Mouse (Mus musculus) cortical plate, adult 2 months (tissue): ENCODE data around the gene Tanc1. TPM values are rescaled to one million over a fixed set of nuclear protein-coding genes. Genes with fewer than 3 reads are reported as not detected.

Experiments used
- H3K27ac ChIP-seq: fragments of 200-500 bp; 2 replicates; pipeline ENCODE4 v1.5.1; 2012; ENCODE audit warnings: low read length, control low read depth, inconsistent platforms; ENCODE audit not compliant: insufficient read depth
- H3K4me1 ChIP-seq: fragments of 200-500 bp; 2 replicates; pipeline ENCODE4 v1.6.1; 2011; ENCODE audit warnings: low read length; ENCODE audit not compliant: control insufficient read depth, insufficient read depth
- H3K4me3 ChIP-seq: fragments of 200-500 bp; 2 replicates; pipeline ENCODE4 v1.5.1; 2011; ENCODE audit warnings: mild to moderate bottlenecking, low read length, control low read depth; ENCODE audit not compliant: insufficient read depth
- CTCF ChIP-seq: fragments of 200-500 bp; IDR thresholded peaks from 2 replicates; pipeline ENCODE4 v1.5.1; 2011; ENCODE audit warnings: mild to moderate bottlenecking, control low read depth, low read length; ENCODE audit not compliant: insufficient read depth; ENCODE audit errors: extremely low read depth
- POLR2A ChIP-seq: fragments of 200-500 bp; IDR thresholded peaks from 2 replicates; pipeline ENCODE4 v1.6.1; 2011; ENCODE audit warnings: mild to moderate bottlenecking, low read length, control low read depth; ENCODE audit not compliant: insufficient read depth; ENCODE audit errors: extremely low read depth
- polyA plus RNA-seq: library from polyadenylated mRNA; depleted of rRNA; stranded (reverse); fragments of >200 nt; gene quantifications from 2 replicates; pipeline ENCODE4 v1.2.3, GENCODE M21; 2012

Gene Tanc1
- polyA plus RNA-seq, 1 experiment: 9.8 TPM

DNA sequence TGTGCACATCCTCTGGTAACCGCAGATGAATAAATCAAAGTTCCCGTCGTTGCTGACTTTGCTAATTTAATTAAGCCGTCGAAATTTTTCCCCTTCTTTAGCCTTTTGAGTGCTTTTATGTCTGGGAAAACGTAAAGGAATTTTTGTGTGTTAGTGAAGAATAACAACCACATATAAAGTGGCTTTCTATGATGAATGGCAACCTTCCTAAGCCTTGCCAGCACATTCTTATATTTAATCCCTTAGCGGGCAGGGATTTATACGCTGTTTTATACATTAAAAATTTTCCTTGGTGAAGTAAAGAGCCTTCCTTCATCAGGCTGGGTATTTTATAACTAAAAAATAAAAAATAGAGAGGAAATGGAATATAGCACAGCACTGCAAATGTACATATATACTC, 14.1 kb downstream of the Tanc1 start:
- Histone ChIP-seq H3K4me1 (no peaks in the 10 kb centered on the region; the same call in 1 of the 2 replicates), H3K27ac (no peak overlapping the region), H3K4me3 (no peak overlapping the region)
- TF ChIP-seq POLR2A (no peak), CTCF (no peak)

DNA sequence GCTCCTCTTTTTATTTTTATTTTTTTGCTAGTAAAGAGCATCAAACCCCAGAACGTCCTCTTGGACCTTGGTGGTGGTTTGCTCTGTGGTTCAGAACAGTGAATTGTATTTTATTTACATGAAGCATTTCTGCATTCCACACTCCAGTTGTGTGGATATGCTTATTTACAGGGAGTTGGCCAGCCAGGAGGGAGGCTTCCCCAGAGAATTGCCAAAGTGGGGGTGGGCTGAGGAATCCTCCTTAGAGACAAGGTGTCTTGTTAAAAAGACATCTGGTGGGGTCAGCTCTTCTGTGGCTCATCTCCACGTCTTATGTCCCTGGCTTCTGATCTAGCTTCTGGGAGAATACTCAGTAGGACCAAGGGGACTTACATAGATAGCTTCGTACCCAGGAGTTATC, 14.6 kb downstream of the Tanc1 start:
- TF ChIP-seq POLR2A (no peak), CTCF (no peak)
- Histone ChIP-seq H3K27ac (no peak overlapping the region), H3K4me1 (no peaks in the 10 kb centered on the region; the same call in 1 of the 2 replicates), H3K4me3 (no peak overlapping the region)

DNA sequence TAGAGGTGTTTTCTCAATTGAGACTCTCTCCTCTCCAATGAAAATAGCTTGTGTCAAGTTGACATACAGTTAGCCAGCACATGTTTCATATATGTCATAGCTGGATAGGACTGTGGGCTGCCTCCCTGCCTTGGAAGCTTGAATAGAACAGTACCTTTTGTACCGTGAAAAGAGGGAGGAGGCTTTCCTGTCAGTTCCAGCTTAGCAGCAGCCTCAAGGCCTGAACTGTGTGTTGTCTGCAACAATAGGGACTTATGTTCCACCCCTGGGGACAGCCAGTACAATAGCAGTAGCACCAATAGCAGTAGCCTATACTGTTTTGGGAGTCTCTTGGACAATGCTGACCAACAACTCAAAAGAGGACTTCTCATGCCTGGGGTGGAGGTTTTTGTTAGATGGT, 15.7 kb downstream of the Tanc1 start:
- Histone ChIP-seq H3K27ac (0 out of 2 replicates have a peak overlapping the region, but pooled peaks have one; percentile 21), H3K4me3 (no peak overlapping the region), H3K4me1 (no peaks in the 10 kb centered on the region; the same call in 1 of the 2 replicates)
- no peak for TF ChIP-seq POLR2A
- no peak for TF ChIP-seq CTCF

DNA sequence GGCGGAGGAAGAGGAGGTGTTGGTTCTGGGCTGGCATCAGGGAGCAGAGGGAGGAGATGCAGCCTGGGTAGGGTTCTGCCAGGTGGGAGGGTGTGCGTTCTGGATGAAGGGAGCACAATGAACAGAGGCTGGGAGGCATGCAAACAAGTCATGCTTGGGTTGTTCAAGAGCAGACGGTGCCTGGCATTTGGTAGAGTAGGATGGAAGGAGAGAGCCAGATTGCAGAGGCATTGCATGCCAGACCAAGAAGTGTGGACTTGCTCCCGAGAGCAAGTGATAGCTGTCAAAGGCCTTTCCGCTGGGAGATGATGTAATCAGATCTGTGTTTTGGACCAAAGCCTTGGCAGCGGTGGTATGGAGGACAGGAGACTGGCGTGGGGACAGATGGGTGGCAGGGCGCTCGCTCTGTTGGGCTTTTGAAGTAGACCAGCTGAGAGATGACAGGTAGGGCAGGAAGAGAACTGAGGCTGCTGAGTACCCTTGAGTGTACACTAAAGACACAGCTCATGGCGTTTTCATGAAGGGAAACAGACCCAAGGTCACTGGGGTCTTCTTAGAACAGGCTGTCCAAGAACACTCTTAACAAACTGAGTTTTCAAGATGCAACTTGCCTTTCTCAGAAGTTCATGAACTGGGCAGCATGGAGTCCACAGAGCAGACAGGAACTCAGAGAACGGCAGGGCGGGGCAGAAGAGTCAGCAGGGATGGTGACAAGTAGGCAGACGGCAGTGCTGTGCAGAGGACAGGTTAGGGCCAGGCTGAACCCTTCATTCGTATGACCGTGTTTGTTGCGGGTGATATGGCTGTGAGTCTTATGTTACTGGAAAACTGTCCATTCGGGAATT, 16.4 kb downstream of the Tanc1 start:
- no peaks in the 10 kb centered on the region; the same call in 1 of the 2 replicates for H3K4me1 ChIP-seq
- peak overlapping the region; percentile 52 for H3K27ac ChIP-seq
- TF ChIP-seq CTCF (no peak), POLR2A (no peak)
- no peak overlapping the region for H3K4me3 ChIP-seq

DNA sequence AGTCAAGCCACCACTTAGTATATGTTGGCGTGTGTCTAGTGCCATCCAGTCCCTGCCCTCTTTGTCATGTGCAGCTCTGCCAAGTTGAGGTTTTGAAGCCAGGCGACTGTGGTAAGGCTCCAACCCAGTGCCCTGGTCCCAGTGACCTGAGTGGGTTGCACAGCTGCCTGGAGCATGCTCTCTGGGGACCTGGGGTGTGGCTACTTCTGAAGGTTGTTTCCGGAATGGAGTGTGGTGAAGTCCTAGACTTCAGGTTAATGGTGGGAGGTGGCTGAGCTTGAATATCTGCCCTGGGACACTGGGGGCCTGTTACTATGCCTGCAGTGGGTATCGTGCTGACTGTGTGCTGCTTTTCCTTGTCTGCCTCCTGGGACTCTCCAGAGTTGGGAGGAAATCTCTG, 18.0 kb downstream of the Tanc1 start:
- Histone ChIP-seq H3K4me1 (no peaks in the 10 kb centered on the region; the same call in 1 of the 2 replicates), H3K27ac (no peak overlapping the region), H3K4me3 (no peak overlapping the region)
- no peak for TF ChIP-seq POLR2A

DNA sequence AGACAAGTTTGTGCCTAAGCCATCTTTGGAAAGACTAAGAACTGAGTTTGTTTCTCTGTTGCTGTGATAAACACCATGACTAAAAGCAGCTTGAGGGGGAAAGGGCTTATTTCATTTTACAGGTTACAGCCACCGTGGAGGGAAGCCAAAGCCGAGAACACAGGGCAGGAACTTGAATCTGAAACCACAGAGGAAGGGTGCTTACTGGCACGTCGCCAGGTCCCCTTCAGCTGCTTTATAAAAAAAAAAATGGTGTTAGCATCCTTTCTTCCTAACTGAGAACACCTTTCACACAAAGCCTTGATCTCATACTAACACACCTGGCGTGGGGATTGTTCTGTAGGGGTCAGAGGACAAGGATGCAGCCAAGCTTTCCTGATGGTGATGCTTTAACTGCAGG, 19.6 kb downstream of the Tanc1 start:
- H3K27ac ChIP-seq: no peak overlapping the region
- H3K4me1 ChIP-seq: no peaks in the 10 kb centered on the region; the same call in 1 of the 2 replicates
- H3K4me3 ChIP-seq: no peak overlapping the region
- TF ChIP-seq CTCF: no peak
- no peak for TF ChIP-seq POLR2A

DNA sequence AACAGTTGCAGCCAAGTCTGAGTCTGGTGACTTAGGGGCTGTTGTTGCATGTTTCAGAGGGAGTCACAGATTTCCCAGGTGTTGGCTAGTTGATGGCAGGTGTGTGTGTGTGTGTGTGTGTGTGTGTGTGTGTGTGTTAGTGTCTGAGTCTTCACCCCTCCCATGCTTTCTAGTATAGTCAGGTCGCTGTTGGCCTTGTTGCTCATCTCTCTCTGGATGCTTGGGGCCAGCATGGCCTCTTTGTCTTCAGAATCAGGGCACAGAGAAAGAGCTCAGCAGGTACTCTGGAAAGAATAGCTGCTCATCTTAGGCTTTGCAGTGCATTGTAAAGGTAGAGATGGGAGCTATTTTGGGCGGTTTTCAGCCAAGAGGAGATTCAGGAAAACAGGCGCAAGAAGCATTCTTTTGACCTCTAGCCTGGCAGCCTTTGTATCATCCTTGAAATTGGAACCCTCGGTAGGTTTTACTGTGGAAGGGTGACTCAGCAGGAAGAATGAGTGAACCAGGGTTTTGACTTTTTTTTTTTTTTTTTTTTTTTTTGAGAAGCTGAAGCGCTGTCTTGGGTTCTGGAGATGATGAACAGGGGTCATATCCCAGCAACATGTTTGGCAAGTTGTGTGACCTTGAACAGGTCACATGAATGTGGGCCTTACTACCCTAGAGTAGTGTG, 22.1 kb downstream of the Tanc1 start:
- Histone ChIP-seq H3K4me1 (no peaks in the 10 kb centered on the region), H3K27ac (no peak overlapping the region), H3K4me3 (no peak overlapping the region)
- TF ChIP-seq POLR2A (no peak), CTCF (no peak)

DNA sequence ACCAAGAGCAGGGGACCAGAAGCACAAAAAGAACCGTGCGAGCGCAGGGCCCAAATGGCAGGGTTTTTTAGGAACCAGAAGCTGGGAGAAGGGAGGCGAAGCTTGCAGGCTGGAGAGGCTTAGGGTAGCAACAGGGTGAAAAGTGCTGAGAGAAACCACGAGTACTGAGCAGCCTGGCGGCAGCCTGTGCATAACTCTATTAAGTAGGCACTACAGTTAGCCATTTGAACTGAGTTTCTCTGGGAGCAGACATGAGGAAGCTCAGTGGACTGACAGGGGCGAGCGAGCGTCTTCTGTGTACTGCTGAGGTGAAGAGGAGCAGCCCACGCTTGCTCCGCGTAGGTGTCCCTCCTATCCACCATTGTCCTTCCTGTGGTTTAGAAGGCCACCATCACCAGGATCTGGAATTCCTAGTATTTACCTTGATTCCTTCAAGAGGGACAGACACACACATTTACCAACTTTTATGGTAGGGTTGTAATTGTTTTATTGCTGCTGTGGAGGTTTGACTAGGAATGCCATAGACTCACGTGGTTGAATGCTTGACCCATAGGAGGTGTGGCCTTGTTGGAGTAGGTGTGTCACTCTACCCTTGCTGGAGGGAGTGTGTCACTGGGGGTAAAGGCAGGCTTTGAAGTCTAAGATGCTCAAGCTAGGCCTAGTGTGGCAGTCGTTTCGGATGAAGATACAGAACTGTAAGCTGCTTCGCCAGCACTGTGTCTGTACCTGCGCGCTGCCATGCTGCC, 25.4 kb downstream of the Tanc1 start:
- Histone ChIP-seq H3K27ac (no peak overlapping the region), H3K4me3 (no peak overlapping the region), H3K4me1 (no peaks in the 10 kb centered on the region)
- TF ChIP-seq POLR2A (no peak), CTCF (no peak)

DNA sequence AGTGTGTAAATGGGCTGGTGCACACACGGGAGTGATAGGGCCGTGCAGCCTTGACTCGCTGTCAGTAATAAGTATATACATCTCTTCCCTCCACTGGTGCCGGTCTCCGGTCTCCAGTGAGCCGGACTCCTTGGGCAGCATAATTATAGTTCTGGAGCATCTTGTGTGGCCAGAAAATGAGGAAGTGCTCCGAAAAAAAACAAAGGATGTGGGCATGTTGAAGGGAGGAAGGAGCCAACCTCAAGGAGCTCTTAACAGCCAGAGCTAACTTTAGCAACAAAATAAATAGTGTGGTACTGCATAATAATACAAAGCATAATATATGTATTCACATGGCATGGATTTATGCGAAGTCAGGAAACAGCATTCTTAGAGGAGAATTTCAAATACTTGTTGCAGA, 30.9 kb downstream of the Tanc1 start:
- TF ChIP-seq CTCF (no peak), POLR2A (no peak)

More for the DNA sequence above, 30.9 kb downstream of the Tanc1 start:
- Histone ChIP-seq H3K4me3 (no peak overlapping the region), H3K27ac (no peak overlapping the region), H3K4me1 (0 out of 2 replicates have a peak, but pooled peaks cover 1% of the 10 kb centered on the region)
